Mouse (Mus musculus): ENCODE data around the gene Dedd. TPM values are rescaled to one million over a fixed set of nuclear protein-coding genes. Genes with fewer than 3 reads are reported as not detected.

Gene Dedd
- polyA plus RNA-seq, 1 experiment = 45.2 TPM

DNA sequence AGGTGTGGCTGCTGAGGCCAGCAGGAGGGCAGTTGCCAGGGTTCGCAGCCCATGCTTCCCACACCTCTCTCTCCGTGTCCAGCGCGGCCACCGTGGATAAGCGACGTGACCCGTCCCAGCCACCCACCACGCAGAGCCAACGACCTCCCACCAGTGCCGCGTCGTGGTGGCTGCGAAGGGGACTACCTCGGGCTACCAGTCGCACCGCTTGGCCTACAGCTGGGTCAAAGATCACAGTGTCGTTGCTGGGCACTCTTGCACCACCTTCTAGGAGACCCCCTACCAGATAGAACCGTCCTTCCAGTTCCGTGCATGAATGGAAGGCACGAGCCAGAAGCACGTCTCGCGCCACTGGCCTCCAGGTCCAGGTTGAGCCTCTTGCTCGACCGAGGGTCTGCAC lies 31.3 kb downstream of the Dedd start:
- H3K36me3 ChIP-seq (ENCODE audit: control insufficient read depth, insufficient read depth, low read length, poor library complexity, severe bottlenecking) = peaks cover 18% of the 10 kb centered on the region
- H3K9me3 ChIP-seq (replicated peaks; ENCODE audit: control insufficient read depth, insufficient read depth, low read length, poor library complexity, severe bottlenecking) = no peaks in the 10 kb centered on the region
- 0 out of 2 replicates have a peak overlapping the region, but pooled peaks have one; percentile 4 for H3K9ac ChIP-seq (ENCODE audit: low read depth, poor library complexity, severe bottlenecking)
- H3K4me1 ChIP-seq (ENCODE audit: control insufficient read depth, insufficient read depth, low read length) = no peaks in the 10 kb centered on the region
- no peak for TF ChIP-seq POLR2A (IDR thresholded peaks at IDR 0.05; ENCODE audit: insufficient read depth, low read length)
- no peak for TF ChIP-seq EP300 (IDR thresholded peaks at IDR 0.05; ENCODE audit: insufficient read depth, low read depth, low read length)
- no peak for TF ChIP-seq CTCF (IDR thresholded peaks at IDR 0.05; ENCODE audit: low read depth, low read length)
- peak overlapping the region; percentile 67 for H3K4me3 ChIP-seq (ENCODE audit: low read depth, low read length)
- no peaks in the 10 kb centered on the region for H3K27me3 ChIP-seq (ENCODE audit: control insufficient read depth, insufficient read depth, low read length, poor library complexity, severe bottlenecking)
- no peak overlapping the region for H3K27ac ChIP-seq (ENCODE audit: insufficient read depth, low read length)

DNA sequence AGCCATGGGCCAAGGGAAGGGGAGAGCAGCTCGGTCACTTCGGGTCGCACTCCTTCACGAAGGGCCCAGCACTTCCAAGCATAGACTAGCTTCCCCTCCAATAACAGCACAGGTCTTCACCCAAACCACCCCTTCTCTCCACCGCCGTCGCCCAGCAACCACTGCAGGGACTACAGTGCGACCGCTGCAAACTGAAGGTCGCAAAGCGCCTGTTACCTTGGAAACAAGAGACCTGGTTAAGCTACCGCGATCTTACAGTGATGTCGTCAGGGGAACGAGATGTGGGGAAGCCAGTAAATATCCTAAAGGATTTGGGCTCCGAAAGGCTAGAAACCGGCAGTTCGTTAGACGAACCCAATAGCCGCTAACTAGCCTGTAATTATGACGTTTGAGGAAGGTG lies 31.7 kb downstream of the Dedd start, which contains the start of gene Klhdc9:
Gene Klhdc9, minus strand, starts transcription at position 143 of the 400 bp plus-strand sequence.
- no peaks in the 10 kb centered on the region for H3K9me3 ChIP-seq (replicated peaks; ENCODE audit: control insufficient read depth, insufficient read depth, low read length, poor library complexity, severe bottlenecking)
- no peaks in the 10 kb centered on the region for H3K27me3 ChIP-seq (ENCODE audit: control insufficient read depth, insufficient read depth, low read length, poor library complexity, severe bottlenecking)
- peak within 1 kb of the TSS; percentile 79 for H3K27ac ChIP-seq (ENCODE audit: insufficient read depth, low read length)
- peak within 1 kb of the TSS; percentile 62 for H3K9ac ChIP-seq (ENCODE audit: low read depth, poor library complexity, severe bottlenecking)
- no peaks in the 10 kb centered on the region for H3K4me1 ChIP-seq (ENCODE audit: control insufficient read depth, insufficient read depth, low read length)
- H3K4me3 ChIP-seq (ENCODE audit: low read depth, low read length) = peak within 1 kb of the TSS; percentile 78
- peaks cover 18% of the 10 kb centered on the region for H3K36me3 ChIP-seq (ENCODE audit: control insufficient read depth, insufficient read depth, low read length, poor library complexity, severe bottlenecking)
- TF ChIP-seq CTCF (IDR thresholded peaks at IDR 0.05; ENCODE audit: low read depth, low read length) = no peak
- TF ChIP-seq POLR2A (IDR thresholded peaks at IDR 0.05; ENCODE audit: insufficient read depth, low read length) = no peak
- no peak for TF ChIP-seq EP300 (IDR thresholded peaks at IDR 0.05; ENCODE audit: insufficient read depth, low read depth, low read length)

DNA sequence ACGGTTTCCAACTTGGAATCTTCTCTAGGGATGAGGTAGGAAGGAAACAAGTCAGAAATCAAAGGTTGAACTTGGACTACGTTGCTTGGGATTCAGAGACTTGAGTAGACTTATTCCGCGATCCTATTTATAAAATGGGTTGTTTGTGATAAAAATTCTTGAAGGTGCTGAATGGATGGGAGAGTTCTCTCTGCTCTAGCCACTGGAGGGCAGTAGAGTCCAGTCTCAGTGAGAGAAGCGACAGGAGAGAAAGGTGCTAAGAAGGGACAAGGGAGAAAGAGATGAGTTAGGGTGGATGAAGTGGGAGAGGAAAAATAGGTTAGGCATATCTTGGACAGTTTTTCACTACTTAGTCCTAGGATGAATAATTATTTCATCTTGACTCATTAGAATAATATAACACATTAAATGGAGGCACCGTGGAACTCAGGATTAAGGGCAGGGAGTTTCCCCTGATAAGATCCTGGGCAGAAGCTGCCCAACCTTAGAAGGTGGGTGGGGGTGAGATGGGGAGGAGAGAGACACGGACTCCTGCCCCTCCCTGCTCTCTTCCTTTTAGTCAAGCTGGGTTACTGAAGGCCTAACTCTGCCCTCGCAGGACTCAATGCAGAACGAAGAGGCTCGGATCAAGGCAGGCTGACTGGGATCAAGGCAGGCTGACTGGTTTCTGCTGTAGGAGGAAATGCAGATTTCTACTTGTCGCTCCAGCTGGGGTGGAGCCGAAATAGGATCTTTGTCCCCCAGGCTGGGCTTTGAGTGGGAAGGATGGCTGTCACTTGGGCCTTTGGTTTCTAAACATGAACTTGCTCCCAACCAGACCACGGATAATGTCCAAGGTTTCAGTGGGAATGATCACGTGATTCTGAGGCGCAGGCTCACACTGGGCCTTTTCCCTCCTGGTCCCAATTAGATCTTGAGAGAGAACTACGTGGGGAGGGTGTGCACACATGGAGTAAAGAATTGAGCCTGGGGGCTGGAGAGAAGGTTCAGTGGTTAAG lies 32.5 kb downstream of the Dedd start:
- no peaks in the 10 kb centered on the region for H3K4me1 ChIP-seq (ENCODE audit: control insufficient read depth, insufficient read depth, low read length)
- no peak for TF ChIP-seq POLR2A (IDR thresholded peaks at IDR 0.05; ENCODE audit: insufficient read depth, low read length)
- peak; percentile 41 for TF ChIP-seq CTCF (IDR thresholded peaks at IDR 0.05; ENCODE audit: low read depth, low read length)
- TF ChIP-seq EP300 (IDR thresholded peaks at IDR 0.05; ENCODE audit: insufficient read depth, low read depth, low read length) = no peak
- no peaks in the 10 kb centered on the region for H3K9me3 ChIP-seq (replicated peaks; ENCODE audit: control insufficient read depth, insufficient read depth, low read length, poor library complexity, severe bottlenecking)
- no peaks in the 10 kb centered on the region for H3K27me3 ChIP-seq (ENCODE audit: control insufficient read depth, insufficient read depth, low read length, poor library complexity, severe bottlenecking)
- peak overlapping the region; percentile 62 for H3K9ac ChIP-seq (ENCODE audit: low read depth, poor library complexity, severe bottlenecking)
- H3K27ac ChIP-seq (ENCODE audit: insufficient read depth, low read length) = peak overlapping the region; percentile 79
- H3K36me3 ChIP-seq (ENCODE audit: control insufficient read depth, insufficient read depth, low read length, poor library complexity, severe bottlenecking) = peaks cover 18% of the 10 kb centered on the region
- peak overlapping the region; percentile 78 for H3K4me3 ChIP-seq (ENCODE audit: low read depth, low read length)

DNA sequence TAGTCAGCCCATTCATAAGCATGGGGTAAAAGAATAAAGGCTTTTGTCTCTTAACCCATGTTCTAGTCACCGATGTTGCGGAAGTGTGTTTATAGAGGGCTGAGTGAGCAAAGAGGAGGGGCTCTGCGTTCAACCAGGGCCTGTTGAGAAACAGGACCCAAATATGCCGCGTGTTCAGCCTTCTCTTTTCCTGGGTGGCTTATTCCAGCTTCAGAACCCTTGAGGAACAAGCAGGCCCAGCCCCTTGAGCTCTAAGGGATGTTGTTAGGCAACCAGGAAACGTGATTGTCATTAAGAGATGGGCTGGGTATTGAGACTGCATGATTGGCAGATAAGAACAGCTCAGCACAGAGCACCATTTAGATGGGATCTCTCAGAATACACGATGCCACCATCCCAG lies 37.0 kb downstream of the Dedd start:
- no peak for TF ChIP-seq EP300 (IDR thresholded peaks at IDR 0.05; ENCODE audit: insufficient read depth, low read depth, low read length)
- no peak for TF ChIP-seq POLR2A (IDR thresholded peaks at IDR 0.05; ENCODE audit: insufficient read depth, low read length)
- TF ChIP-seq CTCF (IDR thresholded peaks at IDR 0.05; ENCODE audit: low read depth, low read length) = no peak
- Histone ChIP-seq H3K36me3 (ENCODE audit: control insufficient read depth, insufficient read depth, low read length, poor library complexity, severe bottlenecking) (no peaks in the 10 kb centered on the region), H3K4me3 (ENCODE audit: low read depth, low read length) (no peak overlapping the region), H3K27me3 (ENCODE audit: control insufficient read depth, insufficient read depth, low read length, poor library complexity, severe bottlenecking) (no peaks in the 10 kb centered on the region), H3K27ac (ENCODE audit: insufficient read depth, low read length) (no peak overlapping the region), H3K9ac (ENCODE audit: low read depth, poor library complexity, severe bottlenecking) (no peak overlapping the region), H3K4me1 (ENCODE audit: control insufficient read depth, insufficient read depth, low read length) (peaks cover 6% of the 10 kb centered on the region), H3K9me3 (replicated peaks; ENCODE audit: control insufficient read depth, insufficient read depth, low read length, poor library complexity, severe bottlenecking) (no peaks in the 10 kb centered on the region)

DNA sequence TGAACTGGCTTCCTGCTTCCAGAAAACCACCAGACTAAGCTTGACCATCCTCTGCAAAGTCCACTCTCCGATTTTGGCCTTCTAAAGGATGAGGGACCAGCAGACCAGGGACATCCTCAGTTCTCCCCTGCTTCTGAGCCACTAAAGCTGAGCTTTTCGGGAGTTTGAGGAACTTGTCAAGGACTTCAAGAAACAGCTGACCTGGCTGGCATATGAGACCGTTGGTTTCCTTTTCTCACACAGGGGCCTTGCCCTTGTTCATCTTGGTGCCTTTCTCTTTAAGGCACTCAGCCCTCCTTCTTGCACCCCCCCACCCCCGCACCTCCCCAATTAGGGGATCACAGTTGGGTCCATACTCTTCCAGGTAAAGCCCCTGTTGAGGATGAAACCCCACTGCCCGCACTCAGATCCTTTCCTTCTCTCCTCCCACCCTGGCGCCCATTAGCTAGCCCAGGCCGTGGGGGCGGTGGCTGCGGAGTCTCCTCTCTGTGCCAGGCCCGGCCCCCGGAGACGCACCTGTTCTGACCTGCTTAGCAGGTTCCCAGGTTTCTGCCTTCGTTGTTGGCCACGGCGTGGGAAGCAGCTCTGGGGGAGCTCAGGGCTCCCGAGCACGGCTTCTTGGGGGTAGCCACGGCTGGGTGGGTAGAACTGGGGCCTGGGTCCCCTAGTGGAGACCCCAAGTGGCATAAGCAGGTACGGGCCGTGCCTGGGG lies 41.1 kb downstream of the Dedd start, which contains the start of gene Nectin4:
Gene Nectin4, plus strand, starts transcription at position 255 of the 712 bp plus-strand sequence.
- Histone ChIP-seq H3K4me1 (ENCODE audit: control insufficient read depth, insufficient read depth, low read length) (peaks cover 22% of the 10 kb centered on the region), H3K36me3 (ENCODE audit: control insufficient read depth, insufficient read depth, low read length, poor library complexity, severe bottlenecking) (no peaks in the 10 kb centered on the region), H3K27ac (ENCODE audit: insufficient read depth, low read length) (no peak within 1 kb of the TSS), H3K9ac (ENCODE audit: low read depth, poor library complexity, severe bottlenecking) (no peak within 1 kb of the TSS), H3K27me3 (ENCODE audit: control insufficient read depth, insufficient read depth, low read length, poor library complexity, severe bottlenecking) (no peaks in the 10 kb centered on the region), H3K9me3 (replicated peaks; ENCODE audit: control insufficient read depth, insufficient read depth, low read length, poor library complexity, severe bottlenecking) (no peaks in the 10 kb centered on the region), H3K4me3 (ENCODE audit: low read depth, low read length) (no peak within 1 kb of the TSS)
- TF ChIP-seq POLR2A (IDR thresholded peaks at IDR 0.05; ENCODE audit: insufficient read depth, low read length) (no peak), CTCF (IDR thresholded peaks at IDR 0.05; ENCODE audit: low read depth, low read length) (no peak), EP300 (IDR thresholded peaks at IDR 0.05; ENCODE audit: insufficient read depth, low read depth, low read length) (no peak)

Measured in ES-Bruce4 (cell line).